Mouse (Mus musculus) 3134 (cell line): ENCODE results near the gene Carnmt1.
A peak's percentile ranks its signal among the peaks of the same experiment; 100 is the strongest.

Source experiments
- DNase-seq: peaks from one replicate; pipeline ENCODE4 v3.0.0-alpha.2; 2011; ENCODE audit warnings: low spot score; ENCODE audit not compliant: insufficient read length; ENCODE audit errors: extremely low read depth

Gene Carnmt1

DNA sequence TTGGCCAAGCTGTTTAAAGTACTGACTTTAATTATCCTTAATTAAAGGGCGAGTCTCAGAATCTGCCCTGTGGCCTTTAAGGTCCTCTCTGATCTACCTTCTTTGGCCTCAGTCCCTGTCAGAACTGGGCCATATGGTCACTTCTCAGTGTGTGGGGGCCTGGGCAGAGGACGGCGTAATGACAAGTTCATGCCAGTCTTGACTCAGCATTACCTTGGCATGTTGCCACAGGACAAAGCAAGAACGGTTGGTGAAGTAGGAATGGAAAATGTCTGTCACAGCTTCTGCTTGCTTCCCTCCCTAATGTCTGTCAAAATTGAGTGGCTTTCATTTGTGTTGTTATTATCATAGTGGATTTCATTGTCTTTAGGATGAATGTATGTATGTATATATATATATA lies 18.0 kb upstream of the Carnmt1 start:
- DNase-seq: peak; percentile 36

DNA sequence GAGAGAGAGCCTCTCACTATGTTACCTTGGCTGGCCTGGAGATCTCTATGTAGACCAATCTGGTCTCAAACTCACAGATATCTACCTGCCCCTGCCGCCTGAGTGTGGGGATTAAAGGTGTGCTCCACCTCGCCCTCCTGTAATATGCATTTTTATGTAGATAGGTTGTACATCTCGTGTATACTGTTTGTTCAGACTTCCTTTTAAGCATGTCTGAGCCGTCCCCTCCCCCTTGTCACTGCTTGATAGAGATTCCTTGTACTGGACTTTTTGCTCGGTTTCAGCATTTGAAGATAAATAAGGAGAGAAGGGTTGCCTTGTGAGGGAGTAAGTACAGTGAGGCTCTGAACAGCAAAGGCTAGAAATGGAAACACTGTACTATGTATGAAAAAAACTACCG lies 17.5 kb upstream of the Carnmt1 start:
- no peak for DNase-seq

DNA sequence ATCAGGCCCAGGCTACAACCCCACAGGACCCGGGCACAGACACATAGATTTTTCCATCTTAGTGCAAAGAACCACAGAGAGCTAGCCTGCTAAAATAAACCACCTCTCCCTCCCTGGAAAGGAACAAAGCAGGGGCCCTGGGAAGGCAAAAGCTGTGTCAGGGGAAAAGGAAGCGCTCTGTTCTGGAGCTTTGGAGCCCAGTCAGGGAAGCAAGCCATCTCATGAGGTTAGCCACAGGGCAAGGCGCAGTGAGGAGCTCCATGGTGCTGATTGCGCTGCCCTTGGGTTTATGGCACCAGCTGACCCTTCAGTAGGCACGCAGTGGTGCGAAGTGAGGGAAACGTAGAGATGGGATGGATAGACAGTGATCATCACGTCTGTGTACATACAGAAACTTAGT lies 16.2 kb upstream of the Carnmt1 start:
- DNase-seq: no peak

DNA sequence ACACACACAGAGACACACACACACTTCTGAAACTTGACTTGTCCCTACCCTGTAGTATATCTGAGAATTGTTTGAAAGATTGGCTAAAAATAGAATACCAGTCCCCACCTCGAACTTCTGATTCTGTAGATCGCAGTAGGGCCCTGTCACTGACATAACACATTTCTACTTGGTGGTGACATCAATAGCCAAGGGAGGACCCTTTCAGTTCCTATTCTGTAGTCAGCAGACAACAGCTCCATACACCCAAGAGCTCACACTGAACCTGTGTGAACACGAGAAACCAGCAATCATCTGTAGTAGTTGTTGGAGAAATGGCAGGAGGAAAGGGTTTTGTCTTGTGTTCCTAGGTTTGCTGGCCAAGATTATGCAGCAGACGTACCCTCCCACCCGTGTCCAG lies 15.6 kb upstream of the Carnmt1 start:
- DNase-seq: no peak

DNA sequence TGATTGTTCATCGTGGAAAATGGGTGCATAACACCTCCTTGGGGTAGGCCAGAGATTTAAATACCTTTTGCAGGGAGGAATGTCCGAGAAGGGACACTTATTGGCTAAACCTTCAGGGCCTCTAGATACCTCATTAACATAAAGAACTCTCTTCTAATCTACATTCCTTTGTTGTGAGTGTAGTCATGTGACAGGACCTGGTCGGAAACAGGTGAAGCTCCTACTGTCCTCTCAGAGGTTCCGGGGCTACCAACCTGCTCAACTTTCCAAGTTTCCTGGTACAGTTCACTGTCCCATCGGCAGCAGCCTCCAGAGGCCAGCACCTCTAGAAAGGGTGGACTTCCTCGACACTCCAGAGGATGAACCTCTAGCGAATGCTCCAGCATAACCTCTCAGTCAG lies 14.6 kb upstream of the Carnmt1 start:
- no peak for DNase-seq

DNA sequence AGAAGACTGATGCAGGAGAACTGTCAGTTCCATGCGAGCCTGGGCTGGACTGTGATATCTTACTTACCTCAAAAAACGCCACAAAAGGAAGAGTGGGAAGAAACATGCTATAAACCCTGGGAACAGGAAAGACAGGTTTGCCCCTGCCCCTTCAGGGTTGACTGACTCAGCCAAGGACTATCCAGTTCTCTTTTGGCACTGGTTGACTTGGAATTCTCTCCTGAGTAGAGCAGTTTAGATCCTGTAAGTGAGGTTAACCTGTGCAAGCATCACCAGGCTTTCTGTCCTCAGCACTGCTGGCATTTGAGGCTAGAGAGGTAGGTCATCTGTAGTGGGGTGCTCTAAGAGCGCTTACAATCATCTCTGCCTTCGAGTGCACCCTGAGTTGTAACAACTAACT lies 12.1 kb upstream of the Carnmt1 start:
- DNase-seq: no peak

DNA sequence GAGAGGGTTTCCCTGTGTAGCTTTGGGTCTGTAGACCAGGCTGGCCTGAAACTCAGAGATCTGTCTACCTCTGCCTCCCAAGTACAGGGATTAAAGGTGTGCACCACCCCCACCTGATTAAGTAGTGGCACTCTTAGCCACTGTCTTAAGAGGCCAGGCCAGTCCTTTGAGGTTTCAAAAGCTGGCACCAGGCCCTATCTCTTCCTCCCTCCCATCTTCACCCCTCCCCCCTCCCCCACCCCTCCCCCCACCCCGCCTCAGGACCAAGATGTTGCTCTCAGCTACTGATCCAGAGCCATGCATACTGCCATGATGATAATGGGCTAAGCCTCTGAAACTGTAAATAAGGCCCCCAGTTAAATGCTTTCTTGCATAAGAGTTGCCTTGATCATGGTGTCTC lies 11.2 kb upstream of the Carnmt1 start:
- no peak for DNase-seq

DNA sequence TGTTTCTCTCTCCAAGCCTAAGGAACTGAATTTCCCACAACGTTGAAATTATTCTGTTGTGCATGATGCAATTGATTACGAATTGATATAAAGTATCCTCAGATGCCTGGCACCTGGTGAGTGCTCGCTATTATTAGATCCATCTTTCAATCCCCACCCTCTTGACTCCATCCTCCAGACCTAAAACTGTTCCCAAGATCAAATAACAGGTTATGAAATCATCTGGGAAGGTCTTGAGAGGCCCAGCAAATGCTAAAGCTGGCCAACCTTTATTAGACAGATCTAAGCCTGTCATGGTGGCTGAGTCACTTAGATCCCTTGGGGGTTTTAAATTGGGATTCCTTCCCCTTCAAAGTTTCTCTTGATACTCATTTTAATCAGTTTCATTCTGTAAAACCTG lies 10.1 kb upstream of the Carnmt1 start:
- no peak for DNase-seq

DNA sequence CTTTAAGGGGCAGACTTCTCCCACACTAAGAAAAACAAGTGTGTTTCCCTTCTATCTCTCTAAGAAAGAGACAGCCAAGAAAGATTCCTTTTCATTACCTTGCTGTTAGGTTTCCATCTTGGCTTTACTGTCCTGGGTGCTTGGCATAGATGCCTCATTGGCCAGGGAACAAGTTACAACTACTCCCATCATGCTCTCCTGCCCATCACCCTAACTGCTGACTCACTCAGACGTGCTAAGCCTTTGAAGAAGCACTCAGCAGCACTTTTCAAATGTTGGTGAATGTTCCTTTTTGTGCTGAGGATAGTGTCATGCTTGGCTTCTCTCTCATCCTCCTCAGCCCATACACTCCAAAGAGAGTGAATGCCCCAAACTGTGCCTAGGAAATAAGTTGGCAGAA lies 8.9 kb upstream of the Carnmt1 start:
- no peak for DNase-seq

DNA sequence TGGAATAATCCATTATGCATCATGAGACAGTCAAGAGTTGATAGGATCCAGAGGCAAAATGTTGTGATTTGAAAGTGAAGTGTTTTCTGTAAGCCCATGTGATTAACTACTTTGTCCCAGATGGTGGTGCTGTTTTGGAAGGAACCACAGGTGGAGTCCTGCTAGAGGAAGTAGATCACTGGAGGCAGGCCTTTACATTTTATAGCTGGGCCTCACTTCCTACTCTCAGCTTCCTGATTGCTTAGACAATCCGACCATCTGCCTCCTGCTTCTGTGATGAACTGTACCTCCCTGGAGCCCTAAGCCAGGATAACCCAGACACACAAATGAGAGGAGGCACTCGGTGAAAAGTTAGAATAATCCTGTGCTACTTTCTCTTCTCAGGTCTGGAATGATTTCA lies 6.7 kb upstream of the Carnmt1 start:
- no peak for DNase-seq

- DNase-seq: no peak
Observed at GRCm38 (mm10) chr19:18666966-18667365, 3.6 kb upstream of the Carnmt1 start.

GRCm38 (mm10) chr19:18669551-18669950 lies 1.0 kb upstream of the Carnmt1 start:
- no peak for DNase-seq

DNA sequence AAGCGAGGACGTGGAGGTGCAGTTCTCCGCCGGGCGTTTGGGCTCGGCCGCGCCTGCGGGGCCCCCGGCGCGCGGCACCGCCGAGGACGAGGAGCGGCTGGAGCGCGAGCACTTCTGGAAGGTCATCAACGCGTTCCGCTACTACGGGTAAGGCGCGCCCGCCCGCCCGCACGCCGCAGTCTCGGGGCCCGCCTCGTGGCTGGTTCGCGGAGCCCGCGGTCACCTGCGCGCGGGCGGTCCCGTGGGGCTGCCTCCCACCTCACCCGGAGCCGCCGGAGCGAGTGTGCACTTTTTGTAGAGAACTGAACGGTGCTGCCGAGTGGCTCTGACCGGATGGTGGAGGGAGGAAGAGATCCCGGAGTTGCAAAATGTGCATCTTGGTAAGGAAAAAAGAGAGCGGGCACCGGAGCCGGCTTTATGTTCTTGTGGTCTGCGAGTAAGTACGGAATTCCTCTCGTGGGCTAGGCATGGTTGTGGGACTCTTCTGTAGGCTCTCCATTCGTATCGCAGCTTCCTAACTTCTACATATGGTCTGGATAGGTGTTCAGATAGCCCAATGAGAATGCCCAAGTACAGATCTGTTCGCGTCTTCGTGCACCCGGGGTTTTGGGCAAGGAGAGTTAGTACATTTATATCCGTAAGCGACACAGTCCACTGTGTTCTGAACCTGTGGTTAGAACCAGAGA lies 635 bp downstream of the Carnmt1 start:
- peak; percentile 66 for DNase-seq

GRCm38 (mm10) chr19:18672498-18672897 lies 1.9 kb downstream of the Carnmt1 start:
- no peak for DNase-seq

- no peak for DNase-seq
Observed at GRCm38 (mm10) chr19:18673116-18673515, 2.6 kb downstream of the Carnmt1 start.

GRCm38 (mm10) chr19:18682142-18682541 lies 11.6 kb downstream of the Carnmt1 start:
- DNase-seq: no peak

DNA sequence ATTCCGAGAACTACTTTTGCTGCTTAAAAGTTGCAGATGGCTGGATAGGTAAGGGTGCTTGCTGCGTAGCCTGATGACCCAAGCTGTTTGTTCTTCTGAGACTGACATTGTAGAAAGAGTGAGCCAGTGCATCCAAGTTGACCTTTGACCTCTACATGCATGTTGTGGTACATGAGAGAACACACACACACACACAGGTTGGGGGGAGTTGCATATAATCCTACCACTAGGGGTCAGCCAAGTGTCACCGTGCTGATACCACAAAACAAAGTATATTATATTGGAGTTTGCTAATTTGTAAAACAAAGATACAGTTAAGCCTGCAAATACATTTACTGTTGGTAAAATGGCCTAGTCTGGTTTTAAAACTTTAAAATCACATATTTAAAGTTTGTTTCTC lies 17.0 kb downstream of the Carnmt1 start:
- DNase-seq: no peak

GRCm38 (mm10) chr19:18692176-18692575 lies 21.6 kb downstream of the Carnmt1 start:
- DNase-seq: no peak

- no peak for DNase-seq
Observed at GRCm38 (mm10) chr19:18692768-18693167, 22.2 kb downstream of the Carnmt1 start.

DNA sequence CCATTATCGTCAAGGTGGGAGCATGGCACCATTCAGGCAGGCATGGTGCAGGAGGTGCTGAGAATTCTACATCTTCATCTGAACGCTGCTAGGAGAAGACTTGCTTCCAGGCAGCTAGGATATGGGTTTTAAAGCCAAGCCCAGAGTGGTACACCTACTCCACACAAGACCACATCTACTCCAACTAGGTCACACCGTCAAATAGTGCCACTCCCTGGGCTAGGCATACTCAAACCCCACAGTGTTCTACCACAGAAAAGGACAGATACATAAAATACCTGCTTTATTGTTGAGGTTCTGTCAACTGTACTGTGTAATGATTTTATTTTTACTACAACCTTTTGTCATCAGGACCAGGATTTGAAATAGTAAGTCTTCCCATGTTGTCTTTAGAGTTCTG lies 24.6 kb downstream of the Carnmt1 start:
- DNase-seq: no peak

- DNase-seq: no peak
Observed at GRCm38 (mm10) chr19:18695552-18695951, 25.0 kb downstream of the Carnmt1 start.

DNA sequence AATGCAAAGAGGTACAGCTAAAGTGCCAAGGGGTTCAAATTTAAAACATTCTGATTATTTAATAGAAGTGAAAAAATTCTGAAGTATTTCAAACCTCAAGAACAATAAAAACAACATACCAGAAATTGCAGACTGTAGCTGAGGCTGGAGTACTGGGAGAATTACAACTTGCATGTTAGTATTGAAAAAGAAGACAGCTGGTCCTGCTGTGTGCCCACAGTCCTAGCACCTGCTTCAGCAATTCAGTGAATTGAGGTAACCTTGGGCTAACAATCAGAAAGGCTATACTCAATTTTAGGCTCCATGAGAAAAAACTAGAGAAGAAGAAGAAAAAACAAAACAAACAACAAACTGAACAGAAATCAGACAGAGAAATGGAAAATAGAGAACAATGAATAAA lies 37.5 kb downstream of the Carnmt1 start:
- DNase-seq: no peak

GRCm38 (mm10) chr19:18710903-18711302 lies 40.3 kb downstream of the Carnmt1 start:
- DNase-seq: no peak
